Mouse (Mus musculus) cerebellum, postnatal 36 days (tissue): ENCODE results near the gene Fastk.
A peak's percentile ranks its signal among the peaks of the same experiment; 100 is the strongest.

Experiments
- DNase-seq, 2 experiments: peaks; one replicate each; pipeline ENCODE4 v3.0.0; 2021 to 2022; ENCODE audit warnings: mixed read lengths in 2 of 2

Fastk gene

GRCm38 (mm10) chr5:24444746-24445427, at the start of gene Fastk:
Gene Fastk, minus strand, starts transcription at chr5:24445287.
- DNase-seq = peak; percentile 92 to 96

- DNase-seq = no peak
Observed at GRCm38 (mm10) chr5:24492546-24493285, 47.6 kb upstream of the Fastk start.

GRCm38 (mm10) chr5:24490413-24490920, 45.4 kb upstream of the Fastk start:
- no peak for DNase-seq

- no peak for DNase-seq
Observed at GRCm38 (mm10) chr5:24486738-24487137, 41.7 kb upstream of the Fastk start.

GRCm38 (mm10) chr5:24486097-24486496, 41.0 kb upstream of the Fastk start:
- DNase-seq = peak; percentile 94

- no peak for DNase-seq
Observed at GRCm38 (mm10) chr5:24484963-24485362, 39.9 kb upstream of the Fastk start.

GRCm38 (mm10) chr5:24483326-24483725, 38.2 kb upstream of the Fastk start:
- DNase-seq = peak; percentile 78 to 79

- DNase-seq = no peak
Observed at GRCm38 (mm10) chr5:24482247-24483079, 37.4 kb upstream of the Fastk start.

- peak; percentile 74 to 75 for DNase-seq
Observed at GRCm38 (mm10) chr5:24481647-24482046, 36.6 kb upstream of the Fastk start.

- no peak for DNase-seq
Observed at GRCm38 (mm10) chr5:24477909-24478308, 32.8 kb upstream of the Fastk start.

- DNase-seq = peak; percentile 51 to 56
Observed at GRCm38 (mm10) chr5:24475476-24476241, 30.6 kb upstream of the Fastk start.

- DNase-seq = no peak
Observed at GRCm38 (mm10) chr5:24474723-24475261, 29.7 kb upstream of the Fastk start.

- DNase-seq = no peak
Observed at GRCm38 (mm10) chr5:24474025-24474722, 29.1 kb upstream of the Fastk start.

- no peak for DNase-seq
Observed at GRCm38 (mm10) chr5:24472884-24473619, 28.0 kb upstream of the Fastk start.

GRCm38 (mm10) chr5:24470600-24470999, 25.5 kb upstream of the Fastk start:
- DNase-seq = peak; percentile 86 to 90

- DNase-seq = no peak
Observed at GRCm38 (mm10) chr5:24466762-24467161, 21.7 kb upstream of the Fastk start.

GRCm38 (mm10) chr5:24455613-24456012, 10.5 kb upstream of the Fastk start:
- no peak for DNase-seq

GRCm38 (mm10) chr5:24455076-24455475, 10.0 kb upstream of the Fastk start:
- DNase-seq = no peak

- no peak for DNase-seq
Observed at GRCm38 (mm10) chr5:24453985-24454303, 8.9 kb upstream of the Fastk start.

GRCm38 (mm10) chr5:24453283-24453984, 8.3 kb upstream of the Fastk start:
- peak; percentile 84 to 87 for DNase-seq
